Mouse (Mus musculus): ENCODE data around the gene Wbp1l.

Wbp1l gene

GRCm38 (mm10) chr19:46629807-46630206, 30.9 kb downstream of the Wbp1l start:
- no peak for DNase-seq (ENCODE audit: low spot score in 2 of 2)

GRCm38 (mm10) chr19:46631637-46632036, 32.8 kb downstream of the Wbp1l start:
- DNase-seq (ENCODE audit: low spot score in 2 of 2): no peak

DNA sequence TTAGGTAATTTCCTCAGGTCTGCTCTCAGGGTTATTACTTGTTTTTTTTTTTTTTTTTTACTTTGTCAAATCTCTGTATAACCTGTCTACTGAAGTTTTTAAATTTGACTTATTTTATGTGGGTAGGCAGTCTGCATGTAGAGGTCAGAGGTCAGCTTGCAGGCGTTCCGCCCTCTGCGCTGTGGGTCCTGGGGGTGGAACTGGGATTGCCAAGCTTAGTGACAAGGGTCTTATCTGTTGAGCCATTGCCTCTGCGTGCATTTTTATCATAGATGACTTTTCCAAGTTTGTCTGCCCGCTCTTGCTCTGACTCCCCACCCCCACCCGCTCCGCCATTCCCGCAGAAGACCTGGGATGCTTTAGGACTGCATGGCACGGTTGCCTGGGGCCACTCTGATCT, 36.9 kb downstream of the Wbp1l start:
- no peak for DNase-seq (ENCODE audit: low spot score in 2 of 2)

GRCm38 (mm10) chr19:46637598-46637997, 38.7 kb downstream of the Wbp1l start:
- no peak for DNase-seq (ENCODE audit: low spot score in 2 of 2)

DNA sequence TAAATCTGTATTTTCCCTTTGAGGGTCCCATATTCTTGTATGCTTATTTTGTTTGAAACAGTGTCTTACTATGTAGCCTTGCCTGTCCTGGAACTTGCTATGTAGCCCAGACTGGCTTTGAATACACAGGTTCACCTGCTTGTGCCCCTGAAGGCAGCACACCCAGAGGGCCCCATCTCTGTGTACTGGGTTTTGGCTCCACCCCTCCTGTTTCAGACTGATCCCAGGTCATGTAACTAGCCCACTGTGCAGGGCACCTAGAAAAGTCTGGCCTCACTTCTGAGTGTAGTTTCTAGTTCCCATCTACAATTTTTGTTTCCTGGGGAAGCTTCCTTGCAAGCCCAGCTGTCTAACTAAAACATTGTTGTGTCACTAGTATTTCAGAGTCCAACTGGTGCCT, 40.2 kb downstream of the Wbp1l start:
- no peak for DNase-seq (ENCODE audit: low spot score in 2 of 2)

DNA sequence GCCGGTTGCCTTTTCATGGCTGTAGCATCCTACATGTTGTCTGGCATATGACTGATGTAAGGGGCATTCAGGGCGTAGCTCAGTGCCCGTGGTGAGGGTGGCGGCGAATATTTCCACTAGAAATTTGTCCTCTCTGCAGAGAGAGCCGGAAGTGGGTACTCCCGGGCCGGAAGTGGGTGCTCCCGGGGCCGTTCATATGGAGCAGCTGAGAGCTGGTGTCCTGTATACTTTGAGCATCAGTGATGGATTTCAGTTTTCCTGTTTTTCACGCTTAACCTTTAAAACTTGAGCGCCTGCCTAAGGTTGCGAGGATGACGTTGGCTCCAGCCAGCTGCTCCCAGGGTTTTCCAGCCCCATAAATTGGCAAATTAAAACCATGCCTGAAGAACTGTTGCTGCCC, 40.6 kb downstream of the Wbp1l start:
- no peak for DNase-seq (ENCODE audit: low spot score in 2 of 2)

DNA sequence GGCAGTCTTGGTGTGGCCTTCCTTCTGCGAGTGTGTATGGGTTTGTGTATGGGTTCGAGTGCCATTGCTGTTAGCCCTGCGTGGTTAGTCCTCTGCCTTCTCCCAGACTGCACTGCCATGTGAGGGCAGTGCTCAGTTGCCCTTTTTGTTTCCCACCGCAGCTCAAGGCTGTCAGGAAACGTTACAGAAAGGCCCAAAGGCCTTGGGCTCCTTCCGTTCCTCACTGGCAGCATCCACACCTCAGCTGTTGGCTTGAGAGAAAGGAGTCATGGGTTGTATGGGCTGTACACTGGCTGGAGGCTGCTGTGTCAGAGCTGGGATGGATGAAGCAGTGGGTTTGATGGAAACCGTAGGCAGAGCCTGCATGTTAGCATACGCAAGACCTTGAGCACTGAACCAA, 41.9 kb downstream of the Wbp1l start:
- no peak for DNase-seq (ENCODE audit: low spot score in 2 of 2)

DNA sequence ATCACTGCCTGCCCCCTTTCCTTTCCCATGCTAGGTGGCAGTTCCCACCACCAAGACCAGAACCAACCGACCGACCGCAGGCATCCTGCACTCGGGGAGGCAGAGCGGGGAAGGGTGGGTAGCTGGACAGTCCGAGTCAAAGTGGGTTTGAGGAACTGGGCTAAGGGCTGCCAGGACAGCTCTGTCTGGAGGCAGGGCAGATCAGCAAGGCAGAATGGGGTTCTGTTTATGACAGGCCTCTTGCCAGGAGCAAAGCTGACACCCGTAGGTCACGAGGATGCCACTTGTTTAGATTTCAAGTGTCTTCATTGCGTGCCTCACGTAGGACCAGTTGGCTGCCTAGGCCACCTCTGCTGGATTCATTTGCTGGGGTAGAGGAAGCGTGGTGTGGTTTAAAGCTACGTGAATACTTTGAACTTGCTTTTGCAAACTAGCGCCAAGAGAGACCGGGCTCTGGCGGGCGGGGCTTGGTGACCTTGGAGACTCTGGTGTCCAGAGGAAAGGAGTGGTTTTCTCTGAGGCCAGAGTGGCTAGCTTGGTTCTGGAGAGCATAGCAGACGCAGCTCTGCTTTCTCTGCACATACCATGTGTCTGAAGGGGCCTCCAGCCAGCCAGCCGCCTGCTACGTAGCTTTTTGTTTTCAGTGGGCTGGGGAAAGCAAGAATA, 42.7 kb downstream of the Wbp1l start:
- peak; percentile 22 to 51 for DNase-seq (ENCODE audit: low spot score in 2 of 2)

DNA sequence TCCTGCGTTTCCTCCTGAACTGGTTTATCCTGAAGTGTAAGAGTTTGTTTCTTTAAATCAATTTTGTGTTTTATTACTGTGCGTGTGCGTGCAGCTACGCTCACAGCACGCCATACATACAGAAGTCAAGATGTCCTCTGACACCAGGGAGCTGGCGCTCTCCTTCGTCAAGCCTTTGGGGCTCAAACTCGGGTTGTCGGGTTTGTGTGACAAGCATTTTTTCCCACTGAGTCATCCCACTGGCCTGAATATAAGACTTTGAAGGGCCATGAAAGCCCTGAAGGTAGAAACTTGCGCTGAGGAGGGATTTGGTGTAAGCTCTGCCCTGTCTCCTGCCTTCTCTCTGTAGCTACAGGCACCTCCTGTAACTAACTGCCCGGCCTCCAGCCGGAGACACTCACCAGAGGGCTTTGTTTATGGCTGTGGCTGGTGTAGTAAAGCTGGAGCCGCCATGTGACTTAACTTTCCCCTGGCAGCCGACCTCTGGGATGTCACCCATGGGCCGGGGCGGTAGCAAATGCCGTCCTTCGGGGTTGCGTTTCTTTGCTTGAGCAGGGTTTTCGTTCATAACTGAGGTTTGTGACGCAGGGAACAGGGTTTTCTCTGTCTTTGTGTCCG, 43.4 kb downstream of the Wbp1l start:
- DNase-seq (ENCODE audit: low spot score in 2 of 2): no peak

- no peak for DNase-seq (ENCODE audit: low spot score in 2 of 2)
Observed at GRCm38 (mm10) chr19:46643236-46643635, 44.4 kb downstream of the Wbp1l start.

DNA sequence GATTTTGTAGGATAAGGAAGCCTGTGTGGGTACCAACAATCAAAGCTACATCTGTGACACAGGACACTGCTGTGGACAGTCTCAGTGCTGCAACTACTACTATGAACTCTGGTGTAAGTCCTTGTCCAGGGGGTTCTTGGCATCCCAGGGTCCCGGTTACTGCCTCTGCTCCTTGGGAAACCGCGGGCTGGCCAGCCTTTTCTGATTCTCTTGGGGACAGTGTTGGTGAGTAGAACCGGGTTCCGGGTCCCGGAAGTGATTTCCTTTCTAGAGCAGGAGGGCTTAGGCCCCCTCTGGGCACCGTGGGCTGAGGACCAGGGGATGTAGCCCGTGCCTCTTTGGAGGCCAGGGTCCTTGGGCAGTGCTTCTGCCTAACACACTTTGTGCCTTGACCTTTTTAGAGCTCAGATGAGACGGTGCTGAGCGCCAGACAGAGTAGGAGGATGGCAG, 45.5 kb downstream of the Wbp1l start:
- no peak for DNase-seq (ENCODE audit: low spot score in 2 of 2)

- DNase-seq (ENCODE audit: low spot score in 2 of 2): no peak
Observed at GRCm38 (mm10) chr19:46644793-46645602, 46.1 kb downstream of the Wbp1l start.

GRCm38 (mm10) chr19:46646041-46646481, 47.2 kb downstream of the Wbp1l start:
- no peak for DNase-seq (ENCODE audit: low spot score in 2 of 2)

- no peak for DNase-seq (ENCODE audit: low spot score in 2 of 2)
Observed at GRCm38 (mm10) chr19:46647254-46647653, 48.4 kb downstream of the Wbp1l start.

DNA sequence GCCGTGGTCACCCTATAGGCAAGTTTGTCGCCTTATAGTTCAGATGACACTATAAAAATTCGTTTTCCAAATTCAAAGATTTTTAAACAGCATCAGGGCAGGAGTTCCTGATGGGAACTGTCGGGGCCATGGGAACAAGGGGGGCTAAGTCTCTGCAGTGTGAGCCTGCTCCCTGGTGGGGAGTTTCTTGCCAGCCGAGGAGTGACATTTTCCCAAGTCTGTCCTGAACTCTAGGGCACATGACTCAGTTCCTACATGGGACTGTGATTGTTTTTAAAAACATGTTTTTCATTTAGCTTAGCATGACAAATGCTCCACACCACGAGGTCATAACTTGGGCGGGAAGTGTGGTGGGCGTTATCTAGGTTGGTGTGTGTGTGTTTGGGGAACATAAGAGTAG, 49.0 kb downstream of the Wbp1l start:
- no peak for DNase-seq (ENCODE audit: low spot score in 2 of 2)

GRCm38 (mm10) chr19:46648565-46648964, 49.7 kb downstream of the Wbp1l start:
- DNase-seq (ENCODE audit: low spot score in 2 of 2): no peak

- DNase-seq (ENCODE audit: low spot score in 2 of 2): no peak
Observed at GRCm38 (mm10) chr19:46653188-46653587, 54.3 kb downstream of the Wbp1l start.

- peak in 1 of 2 experiments; percentile 17 for DNase-seq (ENCODE audit: low spot score in 2 of 2)
Observed at GRCm38 (mm10) chr19:46653616-46654235, 54.8 kb downstream of the Wbp1l start.

DNA sequence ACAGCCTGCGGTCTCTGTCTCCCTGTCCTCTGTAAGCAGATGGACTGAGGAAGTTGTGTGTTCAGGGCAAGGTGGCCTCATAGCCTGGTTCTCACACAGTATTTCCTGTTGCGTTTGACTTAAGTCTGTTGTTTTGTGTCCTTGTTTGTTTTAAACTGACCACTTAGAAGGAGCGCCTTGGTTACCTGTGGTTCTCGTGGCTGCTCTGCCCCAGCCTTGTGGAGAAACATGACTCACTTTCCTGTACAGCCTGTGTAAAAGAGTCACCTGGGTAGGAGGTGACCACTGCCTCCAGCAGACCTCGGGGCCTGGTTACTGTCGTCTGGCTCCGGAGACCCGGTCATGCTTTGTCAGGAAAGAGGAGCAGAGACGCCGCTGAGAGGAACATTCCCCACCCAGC, 56.7 kb downstream of the Wbp1l start:
- DNase-seq (ENCODE audit: low spot score in 2 of 2): peak; percentile 59 to 79

DNA sequence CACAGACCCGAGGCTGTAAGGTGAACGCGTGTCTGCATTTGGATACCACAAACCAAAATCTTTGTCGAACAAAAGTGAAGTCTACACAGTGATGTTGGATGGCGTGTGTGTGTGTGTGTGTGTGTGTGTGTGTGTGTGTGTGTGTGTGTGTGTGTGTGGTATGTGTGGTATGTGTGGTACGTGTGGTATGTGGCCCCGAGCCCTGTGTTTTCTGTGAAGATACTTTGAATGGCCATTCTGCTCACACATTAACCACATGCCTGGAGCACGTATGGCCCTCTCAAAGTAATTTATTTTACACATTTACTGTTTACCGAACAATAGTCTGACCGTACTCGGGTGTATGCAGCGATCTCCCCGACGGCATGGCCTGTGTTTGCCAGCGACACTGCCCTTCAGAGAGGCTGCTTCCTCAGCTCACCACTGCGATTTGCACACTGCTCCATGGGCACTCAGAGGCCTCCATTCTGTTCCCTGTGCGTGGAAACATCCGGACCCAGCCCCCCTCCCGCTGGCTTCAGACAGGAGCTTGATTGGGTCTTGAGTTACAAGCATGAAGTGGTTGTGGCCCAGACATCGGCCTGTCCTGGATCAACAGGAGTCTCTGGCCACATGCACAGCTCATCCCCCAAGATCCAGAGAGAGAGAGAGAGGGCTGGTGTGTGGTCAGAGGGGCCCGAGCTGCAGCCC, 57.4 kb downstream of the Wbp1l start:
- DNase-seq (ENCODE audit: low spot score in 2 of 2): no peak

GRCm38 (mm10) chr19:46657339-46658020, 58.6 kb downstream of the Wbp1l start:
- DNase-seq (ENCODE audit: low spot score in 2 of 2): peak; percentile 29 to 44
